Mouse (Mus musculus): ENCODE data around the gene Il1rapl2. TPM values are rescaled to one million over a fixed set of nuclear protein-coding genes. Genes with fewer than 3 reads are reported as not detected.
"Not testable (repeated sequence)": the region's sequence is repeated elsewhere in the genome, so short reads cannot be mapped to it uniquely, and the experiment has no call there.

Il1rapl2 gene
- polyA plus RNA-seq, 1 experiment from 2014 or later, result 1.5 TPM

DNA sequence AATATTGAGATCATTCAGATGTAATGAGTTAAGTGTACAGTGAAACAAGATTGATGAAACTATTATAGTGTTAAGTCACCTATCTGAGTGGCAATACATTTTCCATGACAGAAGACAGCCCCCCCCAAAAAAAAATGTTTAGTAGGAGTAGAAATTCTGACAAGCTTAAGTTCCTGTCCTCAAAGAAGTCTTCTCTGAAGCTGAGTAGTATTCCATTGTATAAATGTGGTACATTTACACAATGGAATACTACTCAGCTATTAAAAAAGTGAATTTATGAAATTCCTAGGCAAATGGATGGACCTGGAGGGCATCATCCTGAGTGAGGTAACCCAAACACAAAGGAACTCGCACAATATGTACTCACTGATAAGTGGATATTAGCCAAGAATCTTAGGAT is 778.3 kb downstream of the Il1rapl2 start:
- not testable (repeated sequence) for H3K9me3 ChIP-seq (replicated peaks); H3K27me3 ChIP-seq; H3K36me3 ChIP-seq; H3K27ac ChIP-seq; H3K4me1 ChIP-seq; H3K4me2 ChIP-seq (replicated peaks); H3K9ac ChIP-seq; H3K4me3 ChIP-seq; ATAC-seq (ENCODE audit: low FRiP score)
- 83% methylated on average over 1 of the region's 1 CpGs for WGBS

DNA sequence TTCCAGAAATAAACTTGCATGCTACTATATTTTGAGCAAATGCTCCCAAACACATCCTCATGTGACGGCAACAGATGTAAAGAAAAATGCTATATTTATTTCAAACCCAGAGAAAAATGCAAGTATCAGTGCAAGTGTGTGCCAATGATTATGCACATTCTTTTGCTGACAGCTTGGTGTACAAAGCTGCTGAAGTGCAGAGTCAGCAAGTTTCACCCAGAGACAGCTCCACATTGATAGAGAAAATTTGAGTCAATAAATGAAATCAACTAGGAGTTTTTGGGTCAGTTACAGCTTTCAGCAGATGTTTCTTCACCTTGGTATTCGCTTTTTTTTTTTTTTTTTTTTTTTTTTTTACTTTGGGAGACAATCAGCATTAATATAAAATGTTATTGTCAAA is 863.4 kb downstream of the Il1rapl2 start:
- ATAC-seq (ENCODE audit: low FRiP score), result no peak
- Histone ChIP-seq H3K4me2 (replicated peaks) (no peak overlapping the region), H3K9me3 (replicated peaks) (no peaks in the 10 kb centered on the region), H3K9ac (no peak overlapping the region), H3K36me3 (no peaks in the 10 kb centered on the region), H3K4me1 (no peaks in the 10 kb centered on the region), H3K27me3 (no peaks in the 10 kb centered on the region), H3K4me3 (no peak overlapping the region), H3K27ac (no peak overlapping the region)
- WGBS, result 84% methylated on average over 2 of the region's 2 CpGs

DNA sequence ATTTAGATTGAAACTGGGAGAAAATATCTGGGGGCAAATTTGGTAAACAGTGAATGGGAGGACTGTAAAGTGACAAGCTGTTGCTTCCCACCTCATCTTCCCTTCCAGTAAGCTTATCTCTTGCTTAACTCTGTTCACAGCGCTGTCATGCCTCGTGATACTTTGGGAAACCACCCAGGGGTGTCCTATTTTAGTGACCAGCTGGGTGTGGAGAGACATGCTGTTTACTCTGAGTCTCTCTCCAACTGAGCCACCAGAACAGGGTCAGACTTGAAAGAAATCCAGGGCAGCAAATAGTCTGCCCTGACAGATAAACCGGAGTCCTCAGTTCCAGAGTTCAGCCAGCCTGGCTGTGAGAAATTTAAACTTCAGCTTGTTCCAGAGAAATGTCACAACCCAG is 867.5 kb downstream of the Il1rapl2 start:
- WGBS, result 63% methylated on average over 3 of the region's 3 CpGs
- ATAC-seq (ENCODE audit: low FRiP score), result no peak
- no peak overlapping the region for H3K27ac ChIP-seq

DNA sequence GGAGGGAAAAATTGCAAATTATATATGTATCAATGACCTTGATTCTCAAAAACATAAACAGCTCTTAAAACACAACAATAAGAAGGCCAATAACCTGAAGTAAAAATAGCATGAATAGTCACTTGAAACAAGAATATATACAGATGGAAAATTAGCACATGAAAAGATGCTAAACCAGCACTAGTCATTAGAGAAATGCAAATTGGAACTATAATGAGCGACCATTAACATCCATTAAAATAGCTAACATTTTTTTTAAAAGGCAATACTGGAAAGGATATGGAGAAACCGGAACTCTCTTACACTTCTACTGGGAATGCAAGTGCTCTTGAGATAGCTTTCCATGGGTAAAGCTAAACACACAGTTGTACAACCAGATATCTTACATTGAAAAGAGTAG is 879.4 kb downstream of the Il1rapl2 start:
- no peak for ATAC-seq (ENCODE audit: low FRiP score)

More for the DNA sequence above, 867.5 kb downstream of the Il1rapl2 start:
- Histone ChIP-seq H3K9me3 (replicated peaks) (no peaks in the 10 kb centered on the region), H3K36me3 (no peaks in the 10 kb centered on the region), H3K27me3 (no peaks in the 10 kb centered on the region), H3K9ac (no peak overlapping the region), H3K4me3 (no peak overlapping the region), H3K4me1 (no peaks in the 10 kb centered on the region), H3K4me2 (replicated peaks) (no peak overlapping the region)

DNA sequence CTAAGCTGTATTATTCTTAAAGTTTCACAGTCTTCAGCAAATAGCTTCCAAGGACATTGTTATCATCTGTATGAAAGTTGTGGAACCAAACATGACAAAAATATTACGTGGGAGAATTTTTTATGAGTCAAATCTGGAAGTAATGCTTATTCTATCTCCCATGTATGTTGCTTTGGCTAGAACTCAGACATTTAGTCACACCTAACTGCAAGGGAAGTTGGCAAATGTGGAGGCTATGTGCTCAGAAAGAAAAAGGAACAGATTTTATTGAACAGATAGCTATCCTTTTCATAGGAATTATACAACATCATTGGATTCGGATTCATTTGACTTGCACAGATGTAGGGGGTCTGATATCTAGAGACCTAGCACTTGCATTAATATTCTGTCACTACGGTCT is 908.1 kb downstream of the Il1rapl2 start:
- Histone ChIP-seq H3K27ac (no peak overlapping the region), H3K36me3 (no peaks in the 10 kb centered on the region), H3K9ac (no peak overlapping the region), H3K9me3 (replicated peaks) (no peaks in the 10 kb centered on the region), H3K4me2 (replicated peaks) (no peak overlapping the region), H3K4me1 (no peaks in the 10 kb centered on the region), H3K4me3 (no peak overlapping the region), H3K27me3 (no peaks in the 10 kb centered on the region; the same call in 1 of the 2 replicates)
- WGBS, result 79% methylated on average over 3 of the region's 3 CpGs
- ATAC-seq (ENCODE audit: low FRiP score), result no peak

More for the DNA sequence above, 879.4 kb downstream of the Il1rapl2 start:
- H3K27me3 ChIP-seq, result no peaks in the 10 kb centered on the region; the same call in 1 of the 2 replicates
- no peaks in the 10 kb centered on the region for H3K4me1 ChIP-seq
- 85% methylated on average over 2 of the region's 2 CpGs for WGBS
- no peak overlapping the region for H3K4me2 ChIP-seq (replicated peaks)
- H3K9ac ChIP-seq, result no peak overlapping the region
- H3K4me3 ChIP-seq, result no peak overlapping the region
- H3K27ac ChIP-seq, result no peak overlapping the region
- H3K36me3 ChIP-seq, result no peaks in the 10 kb centered on the region
- H3K9me3 ChIP-seq (replicated peaks), result no peaks in the 10 kb centered on the region

DNA sequence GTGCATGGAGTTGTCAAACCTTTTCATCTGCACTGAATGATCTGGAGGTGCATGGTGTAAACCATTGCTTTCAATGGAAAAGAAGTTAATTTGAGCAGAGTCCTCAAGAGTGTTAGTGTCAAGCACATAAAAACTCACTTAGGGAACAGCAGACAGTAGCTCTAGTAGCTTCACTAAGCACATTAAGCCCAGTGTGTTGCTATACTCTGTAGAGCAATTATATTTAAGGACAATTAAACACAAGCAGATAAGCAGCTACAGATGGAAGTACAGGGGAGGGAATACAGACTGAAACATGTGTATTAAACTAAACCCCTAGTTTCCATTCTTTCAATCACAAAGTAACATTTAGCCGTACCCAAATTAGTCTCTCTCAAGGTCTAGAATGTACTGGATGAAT is 930.1 kb downstream of the Il1rapl2 start:
- 87% methylated on average over 1 of the region's 1 CpGs for WGBS
- no peak overlapping the region for H3K4me2 ChIP-seq (replicated peaks)
- no peaks in the 10 kb centered on the region for H3K27me3 ChIP-seq
- no peak overlapping the region for H3K9ac ChIP-seq
- no peak for ATAC-seq (ENCODE audit: low FRiP score)
- H3K4me3 ChIP-seq, result no peak overlapping the region
- no peak overlapping the region for H3K27ac ChIP-seq
- H3K36me3 ChIP-seq, result no peaks in the 10 kb centered on the region
- H3K9me3 ChIP-seq (replicated peaks), result no peaks in the 10 kb centered on the region
- no peaks in the 10 kb centered on the region for H3K4me1 ChIP-seq

DNA sequence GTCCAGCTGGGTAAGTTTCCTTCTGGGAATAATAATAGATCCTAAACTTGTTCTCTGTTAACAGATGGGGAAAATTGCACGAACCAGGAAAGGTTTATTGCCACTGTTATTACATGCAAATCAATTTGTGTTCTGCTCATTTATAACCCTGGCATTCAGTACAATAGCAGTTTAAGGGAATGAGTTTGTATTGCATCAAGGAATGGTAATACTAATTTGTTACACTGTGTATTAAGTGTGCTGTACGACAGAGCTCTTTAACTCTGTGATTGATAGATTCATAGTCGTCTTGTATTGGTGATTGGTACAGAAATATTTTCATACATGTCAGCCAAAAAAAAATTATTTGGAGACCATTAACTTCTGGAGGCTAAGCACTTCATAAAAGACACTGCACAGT is 934.6 kb downstream of the Il1rapl2 start:
- Histone ChIP-seq H3K9me3 (replicated peaks) (no peaks in the 10 kb centered on the region), H3K4me2 (replicated peaks) (no peak overlapping the region), H3K9ac (no peak overlapping the region), H3K4me3 (no peak overlapping the region), H3K36me3 (no peaks in the 10 kb centered on the region), H3K4me1 (no peaks in the 10 kb centered on the region), H3K27ac (no peak overlapping the region), H3K27me3 (no peaks in the 10 kb centered on the region)
- WGBS, result 47% methylated on average over 3 of the region's 3 CpGs
- ATAC-seq (ENCODE audit: low FRiP score), result peak; percentile 48; the same call in 1 of the 2 replicates

DNA sequence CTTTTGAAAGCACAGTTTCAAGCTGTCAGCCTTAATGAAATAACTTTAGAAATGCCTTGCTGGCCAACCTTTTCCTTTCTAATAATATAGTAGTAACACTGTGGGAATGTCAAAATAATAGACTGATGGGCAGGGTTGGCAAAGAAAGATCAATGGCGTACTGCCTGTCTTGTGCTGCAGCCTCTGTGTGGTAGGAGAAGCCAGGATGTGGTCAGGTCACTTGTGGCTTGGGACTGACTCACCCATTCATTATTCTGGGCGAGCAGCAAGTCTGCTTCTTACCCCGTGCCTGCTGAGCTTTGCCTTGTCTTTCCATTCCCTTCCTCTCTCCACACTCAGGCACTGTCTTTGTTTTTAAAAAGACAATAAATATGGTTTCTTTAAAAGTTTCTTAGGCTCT is 1049.7 kb downstream of the Il1rapl2 start:
- no peaks in the 10 kb centered on the region for H3K36me3 ChIP-seq
- no peak for ATAC-seq (ENCODE audit: low FRiP score)
- 69% methylated on average over 3 of the region's 3 CpGs for WGBS
- no peak overlapping the region for H3K4me3 ChIP-seq
- H3K4me1 ChIP-seq, result no peaks in the 10 kb centered on the region
- H3K9ac ChIP-seq, result no peak overlapping the region
- no peaks in the 10 kb centered on the region for H3K9me3 ChIP-seq (replicated peaks)
- no peak overlapping the region for H3K27ac ChIP-seq
- no peaks in the 10 kb centered on the region; the same call in 1 of the 2 replicates for H3K27me3 ChIP-seq
- no peak overlapping the region for H3K4me2 ChIP-seq (replicated peaks)

DNA sequence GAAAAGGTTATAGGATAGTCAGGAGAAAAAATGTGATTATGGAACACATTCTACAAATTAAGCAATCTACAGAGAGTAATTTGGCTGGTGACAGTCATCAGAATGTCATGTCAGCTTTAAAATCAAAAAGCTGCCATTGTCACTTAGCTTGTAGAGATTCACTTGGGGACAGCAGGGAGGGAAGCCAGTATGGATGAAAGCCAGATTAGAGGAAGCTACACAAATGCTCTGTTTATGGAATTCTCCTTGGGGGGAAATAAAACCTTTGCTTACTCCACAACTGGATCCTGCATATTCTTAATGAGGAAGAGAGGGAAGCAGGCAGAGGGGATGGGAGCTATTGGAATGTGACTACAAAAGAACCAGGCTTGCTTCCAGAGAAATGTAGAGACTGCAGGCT is 1054.9 kb downstream of the Il1rapl2 start:
- no peaks in the 10 kb centered on the region for H3K9me3 ChIP-seq (replicated peaks)
- H3K27me3 ChIP-seq, result no peaks in the 10 kb centered on the region
- no peaks in the 10 kb centered on the region for H3K4me1 ChIP-seq
- H3K4me2 ChIP-seq (replicated peaks), result no peak overlapping the region
- no peak overlapping the region for H3K9ac ChIP-seq
- no peaks in the 10 kb centered on the region for H3K36me3 ChIP-seq
- ATAC-seq (ENCODE audit: low FRiP score), result no peak
- no peak overlapping the region for H3K4me3 ChIP-seq
- H3K27ac ChIP-seq, result no peak overlapping the region

DNA sequence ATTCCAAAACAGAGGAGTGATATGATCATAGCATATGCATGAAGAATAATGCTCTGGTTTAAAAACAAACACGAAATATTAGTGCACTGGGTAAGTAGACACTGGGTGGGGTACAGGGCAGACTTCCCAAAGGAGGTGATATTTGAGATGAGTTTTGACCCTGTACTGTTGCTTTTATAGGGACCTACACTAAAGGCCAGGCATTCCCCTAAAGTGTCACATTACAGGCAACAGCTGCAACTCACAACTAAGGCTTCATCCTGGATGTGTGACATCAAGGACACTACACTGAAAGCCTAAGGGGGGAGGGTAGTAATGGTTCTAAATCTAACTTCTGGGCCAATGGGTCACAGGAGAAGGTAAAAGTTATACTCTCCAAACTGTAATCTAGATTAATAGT is 1152.0 kb downstream of the Il1rapl2 start:
- no peak overlapping the region for H3K9ac ChIP-seq
- no peak overlapping the region for H3K4me3 ChIP-seq
- H3K9me3 ChIP-seq (replicated peaks), result no peaks in the 10 kb centered on the region
- H3K4me2 ChIP-seq (replicated peaks), result no peak overlapping the region
- no peak for ATAC-seq (ENCODE audit: low FRiP score)
- no peaks in the 10 kb centered on the region for H3K36me3 ChIP-seq
- 29% methylated on average over 1 of the region's 1 CpGs for WGBS
- H3K4me1 ChIP-seq, result no peaks in the 10 kb centered on the region
- no peak overlapping the region for H3K27ac ChIP-seq
- 0 out of 2 replicates have a peak, but pooled peaks cover 4% of the 10 kb centered on the region for H3K27me3 ChIP-seq

DNA sequence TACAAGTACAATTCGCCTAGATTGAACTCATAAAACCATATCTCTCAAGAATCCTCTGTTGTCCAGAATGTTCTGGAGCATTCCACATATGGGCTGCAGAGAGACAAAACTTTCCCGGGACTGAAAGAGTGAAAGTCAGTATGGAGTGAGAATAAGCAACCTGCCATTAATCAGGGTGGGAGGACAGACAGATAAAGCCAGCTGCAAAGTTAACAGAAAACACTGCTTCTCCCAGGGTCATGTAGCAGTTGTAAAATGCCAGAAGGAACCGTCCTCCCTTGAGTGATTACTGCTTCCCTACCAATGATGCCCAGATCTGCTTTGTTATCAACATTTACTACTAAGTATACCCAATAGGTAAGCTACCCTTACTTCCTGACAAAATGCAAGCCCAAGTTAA is 1230.5 kb downstream of the Il1rapl2 start:
- Histone ChIP-seq H3K27ac (no peak overlapping the region), H3K4me2 (replicated peaks) (no peak overlapping the region), H3K9ac (no peak overlapping the region), H3K27me3 (no peaks in the 10 kb centered on the region), H3K4me1 (no peaks in the 10 kb centered on the region), H3K4me3 (no peak overlapping the region), H3K36me3 (no peaks in the 10 kb centered on the region), H3K9me3 (replicated peaks) (no peaks in the 10 kb centered on the region)
- no peak for ATAC-seq (ENCODE audit: low FRiP score)
- 56% methylated on average over 3 of the region's 3 CpGs for WGBS

DNA sequence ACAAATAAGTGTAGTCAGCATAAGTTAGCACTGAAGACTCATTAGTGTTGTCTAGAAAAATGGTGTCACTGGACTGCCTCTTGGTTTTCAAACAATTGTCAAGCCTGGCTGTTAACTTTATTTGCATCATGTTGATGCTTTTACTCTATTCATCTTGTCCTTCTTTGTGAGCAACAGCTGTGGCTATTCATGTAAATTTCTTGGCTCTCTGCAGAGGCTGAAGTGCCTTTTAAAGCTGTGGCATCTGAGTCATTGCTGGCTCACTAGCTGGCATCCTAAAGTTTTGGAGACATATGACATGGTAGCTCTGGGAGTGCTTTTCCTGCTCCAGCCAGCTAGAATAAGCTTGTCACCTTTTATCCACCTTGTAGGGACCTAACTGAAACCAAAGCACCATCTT is 1261.5 kb downstream of the Il1rapl2 start:
- Histone ChIP-seq H3K4me1 (no peaks in the 10 kb centered on the region), H3K36me3 (no peaks in the 10 kb centered on the region), H3K27me3 (0 out of 2 replicates have a peak, but pooled peaks cover 2% of the 10 kb centered on the region), H3K4me2 (replicated peaks) (no peak overlapping the region), H3K4me3 (no peak overlapping the region), H3K9ac (no peak overlapping the region), H3K9me3 (replicated peaks) (no peaks in the 10 kb centered on the region), H3K27ac (no peak overlapping the region)
- no peak for ATAC-seq (ENCODE audit: low FRiP score)

DNA sequence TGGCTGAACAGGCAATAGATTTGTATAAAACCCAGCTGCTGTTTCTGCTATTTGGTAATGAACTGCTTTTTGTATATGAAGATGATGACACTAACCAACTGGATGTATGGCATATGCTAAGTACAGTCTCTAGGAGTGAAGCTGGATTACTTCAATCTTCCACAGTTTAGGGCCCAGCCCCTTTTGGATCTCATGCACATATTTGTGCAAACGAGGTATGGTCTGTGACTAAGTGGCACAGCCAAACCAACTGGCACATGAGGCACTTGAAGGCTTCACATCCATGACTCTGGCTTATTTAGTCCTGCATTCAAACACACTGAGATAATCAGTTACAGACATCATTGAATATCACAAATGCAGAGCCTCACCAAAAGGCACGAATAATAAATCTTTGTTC is 1263.5 kb downstream of the Il1rapl2 start:
- no peaks in the 10 kb centered on the region for H3K9me3 ChIP-seq (replicated peaks)
- no peak overlapping the region for H3K4me2 ChIP-seq (replicated peaks)
- 72% methylated on average over 2 of the region's 2 CpGs for WGBS
- 0 out of 2 replicates have a peak, but pooled peaks cover 2% of the 10 kb centered on the region for H3K27me3 ChIP-seq
- H3K36me3 ChIP-seq, result no peaks in the 10 kb centered on the region
- no peak overlapping the region for H3K27ac ChIP-seq
- H3K9ac ChIP-seq, result no peak overlapping the region
- no peak for ATAC-seq (ENCODE audit: low FRiP score)
- no peak overlapping the region for H3K4me3 ChIP-seq
- no peaks in the 10 kb centered on the region for H3K4me1 ChIP-seq
